Mouse (Mus musculus): ENCODE measurements at regions not wholly inside any gene's neighbourhood (a gene's known extent, or its start where the extent isn't known, plus 50 kb on each side); places are given as distances from the start of the nearest gene placed in this dataset.
"Not testable (repeated sequence)": the region's sequence is repeated elsewhere in the genome, so short reads cannot be mapped to it uniquely, and the experiment has no call there.

GRCm38 (mm10) chr13:78909839-78910238, 710.3 kb upstream of the Nr2f1 start:
- 26% methylated on average over 5 of the region's 5 CpGs for WGBS
- ATAC-seq: no peak
- Histone ChIP-seq H3K4me1 (ENCODE audit: insufficient read depth) (no peaks in the 10 kb centered on the region), H3K36me3 (ENCODE audit: insufficient read depth) (no peaks in the 10 kb centered on the region), H3K4me2 (ENCODE audit: low read depth) (no peak overlapping the region), H3K9me3 (ENCODE audit: low read length) (no peaks in the 10 kb centered on the region), H3K9ac (no peak overlapping the region), H3K4me3 (ENCODE audit: low read depth, low read length) (no peak overlapping the region), H3K27me3 (ENCODE audit: insufficient read depth, low read length) (no peaks in the 10 kb centered on the region), H3K27ac (ENCODE audit: low read depth, low read length) (no peak overlapping the region)
- no peak for DNase-seq
- TF ChIP-seq CTCF (IDR thresholded peaks at IDR 0.05; ENCODE audit: low read depth): no peak

- DNase-seq (no peak), ATAC-seq (no peak)
- Histone ChIP-seq H3K27ac (ENCODE audit: low read depth, low read length) (no peak overlapping the region), H3K9ac (no peak overlapping the region), H3K27me3 (ENCODE audit: insufficient read depth, low read length) (no peaks in the 10 kb centered on the region), H3K36me3 (ENCODE audit: insufficient read depth) (no peaks in the 10 kb centered on the region), H3K4me2 (ENCODE audit: low read depth) (no peak overlapping the region), H3K4me1 (ENCODE audit: insufficient read depth) (no peaks in the 10 kb centered on the region), H3K4me3 (ENCODE audit: low read depth, low read length) (no peak overlapping the region), H3K9me3 (ENCODE audit: low read length) (no peaks in the 10 kb centered on the region)
- no peak for TF ChIP-seq CTCF (IDR thresholded peaks at IDR 0.05; ENCODE audit: low read depth)
Observed at GRCm38 (mm10) chr13:78904102-78904501, 704.5 kb upstream of the Nr2f1 start.

- ATAC-seq (no peak), DNase-seq (no peak)
- 81% methylated on average over 1 of the region's 1 CpGs for WGBS
- H3K9me3 ChIP-seq (ENCODE audit: low read length): no peaks in the 10 kb centered on the region
- no peaks in the 10 kb centered on the region for H3K4me1 ChIP-seq (ENCODE audit: insufficient read depth)
- no peak overlapping the region for H3K4me3 ChIP-seq (ENCODE audit: low read depth, low read length)
- no peaks in the 10 kb centered on the region for H3K27me3 ChIP-seq (ENCODE audit: insufficient read depth, low read length)
- no peak overlapping the region for H3K9ac ChIP-seq
- no peaks in the 10 kb centered on the region for H3K36me3 ChIP-seq (ENCODE audit: insufficient read depth)
- H3K27ac ChIP-seq (ENCODE audit: low read depth, low read length): no peak overlapping the region
- no peak overlapping the region for H3K4me2 ChIP-seq (ENCODE audit: low read depth)
- TF ChIP-seq CTCF (IDR thresholded peaks at IDR 0.05; ENCODE audit: low read depth): no peak
Observed at GRCm38 (mm10) chr13:78900693-78901092, 701.1 kb upstream of the Nr2f1 start.

GRCm38 (mm10) chr13:78892252-78892651, 692.7 kb upstream of the Nr2f1 start:
- no peak overlapping the region for H3K9ac ChIP-seq
- TF ChIP-seq CTCF (IDR thresholded peaks at IDR 0.05; ENCODE audit: low read depth): no peak

GRCm38 (mm10) chr13:78883062-78883461, 683.5 kb upstream of the Nr2f1 start:
- DNase-seq: no peak
- WGBS: 81% methylated on average over 1 of the region's 1 CpGs
- Histone ChIP-seq H3K36me3 (ENCODE audit: insufficient read depth) (no peaks in the 10 kb centered on the region), H3K4me1 (ENCODE audit: insufficient read depth) (no peaks in the 10 kb centered on the region), H3K4me3 (ENCODE audit: low read depth, low read length) (no peak overlapping the region), H3K27me3 (ENCODE audit: insufficient read depth, low read length) (no peaks in the 10 kb centered on the region), H3K4me2 (ENCODE audit: low read depth) (no peak overlapping the region), H3K9ac (no peak overlapping the region), H3K27ac (ENCODE audit: low read depth, low read length) (no peak overlapping the region), H3K9me3 (ENCODE audit: low read length) (no peaks in the 10 kb centered on the region)
- no peak for ATAC-seq
- TF ChIP-seq CTCF (IDR thresholded peaks at IDR 0.05; ENCODE audit: low read depth): no peak

More at GRCm38 (mm10) chr13:78892252-78892651, 692.7 kb upstream of the Nr2f1 start:
- Histone ChIP-seq H3K9me3 (ENCODE audit: low read length) (no peaks in the 10 kb centered on the region), H3K4me3 (ENCODE audit: low read depth, low read length) (no peak overlapping the region), H3K36me3 (ENCODE audit: insufficient read depth) (no peaks in the 10 kb centered on the region), H3K27ac (ENCODE audit: low read depth, low read length) (no peak overlapping the region), H3K27me3 (ENCODE audit: insufficient read depth, low read length) (no peaks in the 10 kb centered on the region), H3K4me1 (ENCODE audit: insufficient read depth) (no peaks in the 10 kb centered on the region), H3K4me2 (ENCODE audit: low read depth) (no peak overlapping the region)
- ATAC-seq: no peak
- WGBS: 74% methylated on average over 2 of the region's 2 CpGs
- no peak for DNase-seq

- 22% methylated on average over 5 of the region's 5 CpGs for WGBS
- Histone ChIP-seq H3K27ac (ENCODE audit: low read depth, low read length) (no peak overlapping the region), H3K9ac (no peak overlapping the region), H3K9me3 (ENCODE audit: low read length) (no peaks in the 10 kb centered on the region), H3K27me3 (ENCODE audit: insufficient read depth, low read length) (no peaks in the 10 kb centered on the region), H3K36me3 (ENCODE audit: insufficient read depth) (no peaks in the 10 kb centered on the region), H3K4me3 (ENCODE audit: low read depth, low read length) (no peak overlapping the region), H3K4me2 (ENCODE audit: low read depth) (no peak overlapping the region), H3K4me1 (ENCODE audit: insufficient read depth) (no peaks in the 10 kb centered on the region)
- DNase-seq: no peak
- no peak for ATAC-seq
- no peak for TF ChIP-seq CTCF (IDR thresholded peaks at IDR 0.05; ENCODE audit: low read depth)
Observed at GRCm38 (mm10) chr13:78872582-78872981, 673.0 kb upstream of the Nr2f1 start.

GRCm38 (mm10) chr13:78871976-78872375, 672.4 kb upstream of the Nr2f1 start:
- Histone ChIP-seq H3K36me3 (ENCODE audit: insufficient read depth) (no peaks in the 10 kb centered on the region), H3K27ac (ENCODE audit: low read depth, low read length) (no peak overlapping the region), H3K4me2 (ENCODE audit: low read depth) (no peak overlapping the region), H3K27me3 (ENCODE audit: insufficient read depth, low read length) (no peaks in the 10 kb centered on the region), H3K4me1 (ENCODE audit: insufficient read depth) (no peaks in the 10 kb centered on the region), H3K4me3 (ENCODE audit: low read depth, low read length) (no peak overlapping the region), H3K9ac (no peak overlapping the region), H3K9me3 (ENCODE audit: low read length) (no peaks in the 10 kb centered on the region)
- 52% methylated on average over 6 of the region's 6 CpGs for WGBS
- no peak for DNase-seq
- TF ChIP-seq CTCF (IDR thresholded peaks at IDR 0.05; ENCODE audit: low read depth): no peak
- ATAC-seq: no peak

GRCm38 (mm10) chr13:78871254-78871653, 671.7 kb upstream of the Nr2f1 start:
- no peak overlapping the region for H3K27ac ChIP-seq (ENCODE audit: low read depth, low read length)
- no peak for DNase-seq
- no peaks in the 10 kb centered on the region for H3K4me1 ChIP-seq (ENCODE audit: insufficient read depth)
- no peak overlapping the region for H3K4me2 ChIP-seq (ENCODE audit: low read depth)
- no peaks in the 10 kb centered on the region for H3K36me3 ChIP-seq (ENCODE audit: insufficient read depth)
- 81% methylated on average over 2 of the region's 2 CpGs for WGBS
- no peaks in the 10 kb centered on the region for H3K27me3 ChIP-seq (ENCODE audit: insufficient read depth, low read length)
- H3K9me3 ChIP-seq (ENCODE audit: low read length): no peaks in the 10 kb centered on the region
- no peak for ATAC-seq
- no peak overlapping the region for H3K4me3 ChIP-seq (ENCODE audit: low read depth, low read length)
- no peak overlapping the region for H3K9ac ChIP-seq
- TF ChIP-seq CTCF (IDR thresholded peaks at IDR 0.05; ENCODE audit: low read depth): no peak

- not testable (repeated sequence) for H3K27me3 ChIP-seq (ENCODE audit: insufficient read depth, low read length); H3K27ac ChIP-seq (ENCODE audit: low read depth, low read length); H3K9ac ChIP-seq; DNase-seq; H3K4me3 ChIP-seq (ENCODE audit: low read depth, low read length); H3K4me2 ChIP-seq (ENCODE audit: low read depth); H3K9me3 ChIP-seq (ENCODE audit: low read length); ATAC-seq; H3K4me1 ChIP-seq (ENCODE audit: insufficient read depth); H3K36me3 ChIP-seq (ENCODE audit: insufficient read depth)
- 92% methylated on average over 4 of the region's 4 CpGs for WGBS
Observed at GRCm38 (mm10) chr13:78824357-78824756, 624.8 kb upstream of the Nr2f1 start.
